Mouse (Mus musculus) urinary bladder, adult 2 months (tissue): ENCODE measurements around the gene Tax1bp1. TPM values are rescaled to one million over a fixed set of nuclear protein-coding genes. Genes with fewer than 3 reads are reported as not detected.

ENCODE experiments used
- DNase-seq: peaks from one replicate; pipeline ENCODE4 v3.0.0; 2022; ENCODE audit warnings: low spot score
- polyA plus RNA-seq: library from polyadenylated mRNA; depleted of rRNA; stranded (reverse); fragments of >200 nt; gene quantifications from 2 replicates; pipeline ENCODE4 v1.2.3, GENCODE M21; 2012

The Tax1bp1 gene
- polyA plus RNA-seq, 1 experiment, result 123 TPM

DNA sequence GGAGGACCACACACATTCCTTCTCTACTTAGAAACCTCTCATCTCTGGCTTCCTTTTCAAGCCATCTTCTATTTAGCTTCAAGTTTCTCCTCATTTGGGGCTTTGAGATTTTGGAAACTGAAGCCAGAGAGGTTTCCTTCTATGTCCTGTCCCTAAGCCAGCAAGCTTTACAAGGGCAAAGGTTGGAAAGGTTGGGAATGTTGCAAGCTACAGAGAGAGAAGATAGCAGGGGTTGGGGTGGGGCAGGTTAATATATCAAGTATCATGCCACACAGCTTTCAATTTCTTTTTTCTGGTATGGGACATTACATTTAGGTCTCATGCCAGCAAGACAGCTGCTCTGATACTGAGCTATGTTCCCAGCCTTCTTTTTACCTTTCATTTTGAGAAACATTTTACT, 8.2 kb upstream of the Tax1bp1 start:
- no peak for DNase-seq

DNA sequence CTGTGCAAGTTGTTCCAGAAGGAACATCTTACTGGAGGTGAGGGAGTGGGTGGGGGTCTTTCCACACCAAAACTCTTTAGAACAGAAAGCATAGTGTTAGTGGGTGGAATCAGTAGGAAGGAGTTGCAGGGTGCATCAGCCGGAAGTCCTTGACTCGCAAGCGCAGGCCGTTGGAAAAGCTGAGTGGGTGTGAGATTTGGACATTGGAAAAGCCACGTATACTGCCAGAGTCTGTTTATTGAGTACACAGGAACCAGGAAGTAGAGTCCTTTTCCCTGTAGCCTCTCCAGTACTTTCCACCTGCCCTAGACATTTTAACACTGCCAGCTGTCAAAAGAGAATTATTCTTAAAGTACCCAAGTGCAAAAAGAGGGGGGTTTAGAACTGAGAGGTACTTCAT, 5.7 kb upstream of the Tax1bp1 start:
- DNase-seq, result no peak

DNA sequence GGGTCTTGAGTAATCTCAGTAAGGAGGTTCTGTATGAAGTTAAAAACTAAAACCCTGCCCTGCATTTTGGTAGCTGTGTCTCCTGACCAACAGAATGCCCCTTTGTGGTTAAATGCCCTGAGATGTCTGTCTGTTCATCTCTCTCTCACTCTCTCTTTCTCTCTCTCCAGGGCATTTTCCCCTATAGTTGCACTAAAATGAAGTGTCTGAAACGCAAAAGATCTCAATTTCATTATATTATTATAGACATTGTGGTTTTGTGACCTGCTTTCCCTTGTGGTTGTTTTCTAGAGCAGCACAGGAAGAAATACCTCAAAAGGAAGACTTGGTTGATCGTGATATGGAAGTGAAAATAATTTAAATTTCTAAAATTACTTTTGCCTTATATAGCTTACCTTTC, 966 bp upstream of the Tax1bp1 start:
- no peak for DNase-seq

DNA sequence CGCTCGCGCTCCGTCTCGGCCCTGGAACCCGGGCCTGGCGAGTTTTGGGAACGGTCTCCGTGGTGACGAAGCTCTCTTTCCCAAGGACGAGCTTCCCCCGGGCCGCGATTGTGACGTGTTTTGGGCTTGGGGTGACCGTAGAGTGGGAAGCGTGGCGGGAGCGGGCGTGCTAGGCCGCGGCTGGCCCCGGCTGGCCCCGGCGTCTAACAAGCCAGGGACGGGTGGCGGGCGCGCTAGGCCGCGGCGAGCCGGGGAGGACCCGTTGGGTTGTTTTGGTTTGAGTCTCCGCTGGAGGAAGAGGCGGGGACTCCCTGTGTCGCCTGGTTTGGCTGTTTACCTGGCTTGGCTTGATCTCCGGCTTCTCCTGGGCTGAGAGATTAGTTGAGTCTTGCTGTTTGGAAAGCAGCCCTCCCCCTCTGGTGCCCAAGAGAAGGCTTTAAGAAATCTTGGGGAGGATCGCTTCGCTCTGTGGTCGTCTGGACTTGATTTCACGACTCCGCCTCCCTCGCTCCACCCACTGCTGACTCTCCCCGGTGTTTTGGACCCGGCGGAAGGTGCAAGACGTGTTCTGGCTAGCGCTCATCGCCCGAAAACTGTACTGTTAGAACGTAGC, 474 bp downstream of the Tax1bp1 start:
- DNase-seq, result peak; percentile 84

DNA sequence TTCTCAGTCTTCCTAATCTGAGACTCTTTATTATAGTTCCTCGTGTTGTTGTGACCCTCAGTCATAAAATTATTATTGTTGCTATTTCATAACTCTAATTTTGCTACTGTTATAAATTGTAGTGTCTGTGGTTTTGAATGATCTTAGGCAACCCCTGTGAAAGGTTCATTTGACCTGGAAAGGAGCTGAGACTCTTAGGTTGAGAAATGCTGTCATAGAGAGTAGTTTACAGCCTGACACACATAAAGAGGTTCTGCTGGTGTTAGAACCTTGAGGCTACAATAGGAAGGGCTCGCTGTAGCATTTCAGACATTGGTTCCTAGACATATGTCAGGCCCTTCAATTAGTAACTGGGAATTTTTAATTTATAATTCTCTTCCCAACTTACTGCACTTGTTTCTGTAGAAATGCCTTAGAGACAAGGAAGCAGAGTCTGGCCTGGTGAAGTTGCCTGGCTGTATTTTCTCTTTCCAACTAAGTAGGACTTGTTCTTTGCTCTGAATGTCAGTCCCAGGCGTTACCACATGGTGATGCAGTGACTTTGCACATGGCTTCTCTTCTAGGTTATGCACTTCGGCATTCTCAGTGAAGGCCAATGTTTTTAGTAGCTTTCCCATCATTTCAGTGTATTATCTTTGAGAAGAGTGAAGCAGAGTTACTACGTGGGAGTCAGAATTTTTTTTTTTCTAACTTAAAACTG, 4.1 kb downstream of the Tax1bp1 start:
- DNase-seq, result no peak

DNA sequence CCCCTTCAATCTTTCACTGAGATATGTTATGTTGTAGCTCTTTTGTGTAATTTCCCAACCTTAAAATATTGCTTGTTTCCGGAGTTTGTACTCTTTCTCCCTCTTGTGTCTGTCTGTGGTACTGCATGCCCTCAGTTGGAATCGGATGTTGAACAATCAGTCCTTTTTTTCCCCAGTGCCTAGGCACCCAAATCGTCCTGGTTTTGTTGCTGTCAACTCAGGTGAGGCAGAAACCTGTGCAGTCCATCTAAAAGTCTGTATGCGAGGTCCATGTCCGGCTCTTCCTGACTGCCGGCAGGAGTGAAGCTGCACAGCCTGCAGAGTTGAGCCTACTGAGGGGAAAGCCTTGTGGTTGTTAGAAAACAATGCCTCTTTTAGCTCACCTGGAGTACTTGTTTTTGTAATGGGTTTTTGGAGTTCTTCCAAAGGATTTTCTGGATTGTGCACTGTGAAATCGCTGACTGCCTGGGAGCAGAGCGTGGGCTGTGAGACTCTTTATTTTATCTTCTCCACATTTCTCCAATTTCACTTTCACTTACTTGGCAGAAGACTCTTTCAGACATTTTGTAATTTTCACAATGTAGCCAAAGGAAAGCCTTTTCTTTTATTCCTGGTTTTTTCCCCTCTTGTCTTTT, 11.4 kb downstream of the Tax1bp1 start:
- DNase-seq, result no peak

DNA sequence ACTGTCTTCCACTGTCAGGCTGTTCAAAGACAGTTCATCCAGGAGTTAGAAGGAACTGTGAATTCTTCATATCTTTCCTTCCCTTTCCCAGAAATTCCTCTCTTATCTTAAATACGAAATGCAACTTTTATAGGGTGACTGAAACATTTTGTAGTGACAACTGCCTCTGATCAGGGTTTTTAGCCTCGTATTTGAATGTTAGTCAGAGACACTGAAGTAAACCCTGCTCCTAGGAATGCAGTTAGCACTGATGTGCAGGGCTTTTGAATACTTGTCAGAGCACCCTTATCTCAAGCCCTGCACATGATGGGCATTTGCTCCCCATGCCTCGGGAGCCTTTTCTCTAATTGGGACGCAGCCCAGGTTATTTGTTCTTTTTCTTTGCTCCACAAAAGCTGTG, 16.8 kb downstream of the Tax1bp1 start:
- DNase-seq, result no peak

DNA sequence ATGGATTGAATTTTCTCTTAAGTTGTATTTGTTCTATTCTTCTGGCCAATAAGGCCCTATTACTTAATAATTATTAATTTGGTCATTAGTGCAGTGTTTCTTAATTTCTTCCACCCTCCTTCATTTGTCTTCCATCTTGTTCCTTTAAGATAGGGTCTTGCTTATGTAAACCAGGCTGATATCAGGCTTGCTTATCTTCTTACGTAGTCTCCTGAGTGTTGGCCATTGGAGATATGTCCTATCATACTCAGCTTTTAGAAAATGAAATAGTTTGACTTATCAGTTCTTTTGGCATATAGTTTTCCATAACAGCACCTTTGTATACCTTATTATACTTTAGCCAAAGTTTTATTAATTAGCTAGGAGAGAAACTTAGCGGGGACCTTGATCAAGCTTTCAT, 21.1 kb downstream of the Tax1bp1 start:
- no peak for DNase-seq

DNA sequence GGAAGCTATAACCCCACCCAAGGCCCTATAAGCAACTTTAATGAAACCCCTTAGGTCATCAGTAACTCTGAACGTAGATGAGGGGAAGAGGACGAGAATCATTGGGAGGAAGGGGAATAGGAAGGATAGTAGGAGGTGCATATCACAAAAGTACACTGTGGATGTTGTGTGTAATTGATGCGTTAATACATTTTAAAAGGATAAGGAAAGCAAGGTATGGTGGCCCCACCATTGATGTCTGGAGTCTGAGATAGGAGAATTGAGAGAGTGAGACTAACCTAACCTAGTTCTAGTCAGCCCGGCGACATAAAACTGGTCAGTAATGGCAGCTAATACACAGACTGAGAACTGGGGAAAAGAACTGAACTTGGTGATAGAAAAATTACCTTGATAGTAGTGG, 39.3 kb downstream of the Tax1bp1 start:
- no peak for DNase-seq

DNA sequence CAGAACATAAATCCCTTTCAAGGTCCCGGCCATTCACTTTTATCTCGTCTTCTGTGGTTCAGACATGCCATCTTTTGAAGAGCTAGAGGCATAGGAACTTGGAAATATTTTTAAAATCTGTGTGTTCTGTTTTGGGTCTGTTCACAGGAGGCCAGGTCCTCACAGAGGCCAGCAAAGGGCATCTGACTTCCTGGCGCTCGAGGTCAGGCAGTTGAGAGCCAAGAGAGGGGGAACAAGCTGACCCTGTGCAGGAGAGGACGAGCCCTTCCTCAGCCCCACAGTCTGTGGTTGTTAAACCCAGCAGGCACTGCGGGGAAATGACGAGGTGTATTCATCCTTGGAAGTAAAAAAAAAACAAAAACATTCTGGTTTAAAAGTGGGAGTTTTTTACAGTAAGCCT, 51.7 kb downstream of the Tax1bp1 start:
- DNase-seq, result no peak

DNA sequence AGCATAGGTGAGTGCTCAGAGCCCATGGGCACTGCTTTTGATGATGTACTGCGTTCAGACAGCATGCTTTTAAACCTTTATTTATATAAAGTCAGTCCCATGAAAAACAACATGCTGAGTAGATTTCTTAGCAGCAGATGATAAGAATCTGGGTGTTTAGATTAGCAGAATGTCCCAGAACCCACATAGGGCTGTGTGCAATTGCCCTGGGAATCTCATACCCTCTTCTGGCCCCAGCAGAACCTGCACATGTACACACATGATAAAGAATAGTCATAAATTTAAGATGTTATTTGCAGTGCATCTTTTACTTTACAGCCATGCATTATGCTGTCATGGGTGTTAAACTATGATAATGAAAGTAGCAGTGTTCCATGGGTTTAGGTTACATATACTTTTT, 57.3 kb downstream of the Tax1bp1 start:
- DNase-seq, result no peak

DNA sequence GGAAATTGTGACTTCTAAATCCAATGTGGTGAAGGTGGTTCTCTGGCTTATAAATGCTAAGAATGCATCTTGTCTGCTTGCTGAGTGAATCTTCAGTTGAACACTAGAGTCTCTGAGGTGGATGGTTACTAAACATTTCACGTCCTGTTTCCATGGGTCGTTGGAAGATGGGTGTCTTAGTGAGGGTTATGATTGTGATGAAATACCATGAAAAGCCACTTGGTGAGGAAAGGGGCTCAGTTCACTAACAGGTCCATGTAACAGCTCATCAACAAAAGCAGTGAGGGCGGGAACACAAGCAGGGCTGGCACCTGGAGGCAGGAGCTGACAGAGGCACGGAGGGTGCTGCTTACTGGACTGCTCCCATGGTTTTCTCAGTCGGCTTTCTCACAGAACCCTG, 59.6 kb downstream of the Tax1bp1 start:
- DNase-seq, result no peak

DNA sequence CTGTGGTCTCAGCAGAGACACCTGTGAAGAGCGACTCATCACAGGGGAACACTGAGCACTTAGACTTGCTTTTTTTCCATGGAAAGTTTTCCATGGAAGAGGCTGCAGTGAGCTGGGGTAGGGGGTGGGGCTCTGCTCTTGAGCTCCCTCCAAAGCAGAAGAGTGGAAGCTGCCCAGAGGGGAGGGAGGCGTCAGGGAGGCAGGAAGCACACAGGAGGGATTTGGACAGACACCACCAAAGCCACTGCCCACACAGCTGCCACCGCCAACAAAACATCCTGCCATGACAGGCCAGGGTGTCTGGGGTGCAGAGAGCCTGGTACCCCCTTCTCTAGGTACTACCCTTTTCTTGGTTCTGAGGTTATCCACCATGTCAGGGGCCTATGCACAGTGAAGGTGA, 61.8 kb downstream of the Tax1bp1 start:
- no peak for DNase-seq

DNA sequence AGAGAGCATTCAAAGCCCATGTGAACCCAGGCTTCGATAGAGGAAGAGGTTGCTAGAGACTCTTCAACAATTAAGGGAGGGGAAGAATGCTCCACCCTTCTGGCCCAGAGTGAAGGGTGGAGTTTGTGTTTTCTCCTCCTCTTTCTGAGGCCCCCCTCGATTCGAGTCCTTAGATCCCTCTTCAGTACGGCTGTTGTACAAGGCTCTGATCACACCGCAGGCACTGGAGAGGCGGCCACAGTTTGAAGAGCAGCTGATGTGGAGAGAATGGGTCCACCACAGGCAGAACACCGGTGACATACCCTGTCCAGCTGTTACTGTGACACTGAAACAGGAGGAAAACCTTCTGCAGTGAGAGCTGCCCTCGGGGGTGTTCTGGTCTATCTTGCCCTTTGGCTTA, 62.4 kb downstream of the Tax1bp1 start:
- no peak for DNase-seq

DNA sequence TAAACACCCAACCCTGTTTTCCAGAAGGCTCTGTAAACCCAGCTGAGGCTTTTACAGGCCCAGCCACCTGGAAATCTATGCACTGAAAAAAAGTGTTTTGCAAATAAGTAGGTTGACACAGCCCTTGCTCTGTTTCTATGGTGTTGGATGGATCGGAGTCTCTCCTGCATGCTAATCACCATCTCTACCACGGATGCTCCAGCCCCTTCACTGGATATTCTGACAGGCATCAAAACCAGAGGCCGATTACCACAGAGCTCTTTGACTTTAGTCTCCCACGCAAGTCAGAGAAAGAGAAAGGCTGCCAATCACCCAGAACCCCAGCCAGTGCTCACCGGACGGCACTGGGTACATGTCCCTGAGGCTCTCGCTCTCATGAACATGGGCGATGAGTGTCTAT, 63.5 kb downstream of the Tax1bp1 start:
- DNase-seq, result no peak

DNA sequence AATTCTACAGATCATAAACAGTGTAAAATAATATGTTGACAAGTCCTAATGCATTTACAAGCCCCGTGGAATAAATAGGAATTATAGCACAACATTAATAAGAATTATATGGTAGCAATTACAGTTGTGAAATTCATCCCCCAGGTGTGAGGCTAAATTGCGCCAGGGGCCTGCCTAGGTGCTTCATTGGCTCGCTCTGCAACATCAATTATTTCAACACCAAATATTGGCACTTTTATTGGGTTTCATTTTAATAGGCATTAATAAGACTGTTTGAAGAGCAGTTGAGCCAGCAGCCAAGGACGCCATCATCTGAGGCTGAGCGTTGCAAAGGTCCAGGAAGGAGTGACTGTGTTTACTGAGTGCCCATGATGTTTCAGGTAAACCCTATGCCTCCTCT, 65.0 kb downstream of the Tax1bp1 start:
- no peak for DNase-seq

DNA sequence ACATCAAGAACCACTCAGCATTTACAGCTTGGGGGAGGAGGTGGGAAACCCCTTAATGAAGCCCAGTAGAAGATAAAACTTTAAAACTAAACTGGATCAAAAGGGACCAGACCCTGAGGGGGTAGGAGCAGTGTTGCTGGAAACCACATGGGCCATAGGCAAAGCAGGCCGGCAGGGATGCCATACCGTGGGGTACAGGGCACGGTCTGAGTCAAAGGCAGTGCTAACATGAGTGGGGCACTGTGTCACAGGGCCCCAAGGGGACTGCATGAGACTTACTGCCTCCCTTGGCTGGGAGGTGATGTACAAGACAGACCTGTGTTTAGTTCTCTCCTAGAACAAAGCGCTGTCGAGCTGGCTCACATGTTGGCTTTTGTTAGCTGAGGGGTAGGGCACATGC, 66.0 kb downstream of the Tax1bp1 start:
- DNase-seq, result no peak

DNA sequence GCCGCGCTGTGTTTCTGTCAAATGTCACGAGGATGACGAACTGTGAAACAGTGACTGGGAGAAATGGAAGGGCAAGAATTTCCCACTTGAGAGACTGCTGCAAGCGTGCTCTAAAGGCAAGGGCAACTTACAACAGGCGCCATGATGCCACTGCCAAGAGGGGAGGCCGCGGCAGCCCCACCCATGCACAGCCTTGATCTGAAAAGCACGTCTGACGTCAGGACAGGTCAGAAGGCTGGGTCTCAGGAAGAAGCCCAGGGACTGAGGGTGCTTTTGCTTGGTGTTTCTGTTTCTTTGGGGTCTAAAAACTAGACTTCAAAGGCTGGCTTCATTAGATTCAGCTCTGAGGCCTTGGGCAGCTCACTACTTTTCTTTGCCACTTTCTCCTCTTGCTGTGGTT, 76.8 kb downstream of the Tax1bp1 start:
- DNase-seq, result no peak

DNA sequence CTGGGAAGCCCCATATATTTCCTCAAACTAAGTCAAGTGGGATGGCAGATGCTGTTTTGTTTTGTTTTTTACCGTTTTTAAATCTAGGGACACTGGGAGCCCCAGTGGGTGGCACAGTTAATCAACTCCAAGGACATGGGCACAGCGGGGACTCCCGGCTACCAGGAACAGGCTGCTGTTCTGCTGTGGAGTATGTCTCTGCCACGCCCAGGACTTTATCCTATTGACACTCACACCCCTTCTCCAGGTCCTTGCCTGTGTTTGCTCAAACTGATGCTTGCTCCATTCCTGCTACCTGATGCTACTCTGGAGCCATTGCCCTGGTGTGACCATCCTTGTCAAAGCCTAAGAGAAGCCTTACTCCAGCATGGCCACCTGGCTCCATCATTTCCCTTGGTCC, 77.3 kb downstream of the Tax1bp1 start:
- no peak for DNase-seq

DNA sequence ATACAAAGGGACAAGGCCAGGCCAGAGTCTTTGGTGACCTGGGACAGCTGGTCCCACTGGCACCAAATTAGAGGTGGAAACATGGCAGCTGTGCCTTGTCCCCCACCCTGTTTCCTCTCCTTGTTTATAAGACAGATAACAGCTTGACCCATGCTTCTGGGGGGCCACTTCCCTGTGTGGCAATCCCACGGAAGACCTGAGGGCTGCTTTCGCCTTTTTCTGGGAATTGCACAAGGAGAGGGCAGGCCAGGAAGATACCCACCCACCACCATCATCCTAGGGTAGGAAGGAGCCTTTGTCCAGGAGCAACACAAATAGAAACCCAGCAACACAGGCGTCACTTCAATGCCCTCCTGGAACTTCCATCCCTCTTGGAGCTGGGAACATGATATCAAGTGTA, 78.9 kb downstream of the Tax1bp1 start:
- no peak for DNase-seq

DNA sequence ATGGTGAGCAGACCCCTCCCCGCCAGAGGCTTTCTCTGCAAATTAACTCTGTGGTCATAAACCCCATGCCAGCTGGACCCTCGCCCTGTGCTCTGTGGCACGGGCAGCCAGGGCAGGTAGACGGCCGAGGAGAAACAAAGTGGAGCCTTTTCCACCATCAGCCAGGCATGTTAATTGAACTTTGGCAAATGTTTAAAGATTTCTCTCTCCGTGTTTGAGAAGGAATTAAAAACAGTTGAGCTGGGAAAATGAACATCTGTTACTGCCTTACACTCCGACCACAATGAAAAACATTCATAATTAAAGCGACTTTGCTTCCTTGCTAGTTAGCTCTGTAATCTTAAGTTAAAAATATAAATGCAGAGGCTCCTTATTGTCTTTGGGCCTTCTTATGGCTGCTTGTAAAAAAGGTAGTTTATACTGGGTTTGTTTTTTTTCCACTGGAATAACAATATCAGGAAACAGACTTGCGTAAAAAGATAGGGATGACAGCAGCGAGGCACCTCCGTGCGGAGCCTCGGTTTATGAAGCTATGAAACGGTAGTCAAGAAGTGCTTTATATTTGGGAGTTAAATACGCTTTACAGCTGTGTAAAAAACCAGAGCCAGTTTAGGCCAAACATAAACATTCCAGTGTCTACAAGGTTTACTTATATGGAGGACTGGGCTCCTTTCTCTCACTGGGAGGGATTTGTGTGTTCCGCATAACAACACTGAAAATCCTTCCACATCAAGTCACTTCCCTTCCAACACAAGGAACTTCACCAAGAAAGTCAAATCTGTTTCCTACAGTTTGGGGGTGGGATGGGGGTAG, 81.7 kb downstream of the Tax1bp1 start:
- DNase-seq, result no peak

DNA sequence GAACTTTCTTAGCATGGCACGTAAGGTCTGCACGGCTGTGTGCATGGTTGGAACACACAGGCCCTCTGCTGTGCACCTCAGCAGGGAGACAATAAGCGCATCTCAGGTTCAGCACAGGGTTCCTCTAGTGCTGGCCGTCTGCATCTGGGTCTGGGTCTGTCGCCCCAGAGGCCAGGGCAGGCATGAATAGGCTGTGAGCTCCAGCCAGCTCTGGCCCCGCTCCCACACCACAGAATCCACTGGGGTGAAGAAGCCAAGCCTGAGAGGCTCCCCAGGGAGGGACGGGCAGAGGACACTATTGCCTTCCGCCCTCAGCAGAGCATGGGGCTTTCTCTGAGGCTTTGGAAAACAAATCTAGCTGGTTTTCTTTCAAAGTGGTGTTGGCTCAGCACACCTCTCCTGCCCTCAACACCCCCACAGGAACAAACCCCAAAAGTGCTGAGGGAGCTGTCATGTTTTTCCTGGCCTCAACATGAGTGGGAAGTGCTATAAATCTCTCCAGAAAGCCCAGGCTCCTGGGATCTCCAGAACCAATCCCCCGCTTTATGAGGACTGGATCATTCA, 82.6 kb downstream of the Tax1bp1 start:
- no peak for DNase-seq
